Mouse (Mus musculus): ENCODE data around the gene Lingo4. TPM values are rescaled to one million over a fixed set of nuclear protein-coding genes. Genes with fewer than 3 reads are reported as not detected.
A peak's percentile ranks its signal among the peaks of the same experiment; 100 is the strongest.

The Lingo4 gene
- polyA plus RNA-seq, 1 experiment from 2014 or later: not detected

- Histone ChIP-seq H3K4me1 (replicated peaks) (no peaks in the 10 kb centered on the region), H3K27me3 (0 out of 2 replicates have a peak, but pooled peaks cover 5% of the 10 kb centered on the region), H3K36me3 (no peaks in the 10 kb centered on the region), H3K27ac (no peak overlapping the region), H3K9me3 (no peaks in the 10 kb centered on the region), H3K9ac (replicated peaks) (no peak overlapping the region), H3K4me2 (no peak overlapping the region), H3K4me3 (replicated peaks) (no peak overlapping the region)
- WGBS: 87% methylated on average over 10 of the region's 10 CpGs
- ATAC-seq (ENCODE audit: insufficient number of reproducible peaks, insufficient read depth, low FRiP score, low TSS enrichment, low read depth): no peak
These were observed 10.9 kb upstream of the Lingo4 start for GRCm38 (mm10) chr3:94387391-94387790.

- H3K4me1 ChIP-seq (replicated peaks): no peaks in the 10 kb centered on the region
- no peak for ATAC-seq (ENCODE audit: insufficient number of reproducible peaks, insufficient read depth, low FRiP score, low TSS enrichment, low read depth)
- H3K27me3 ChIP-seq: 0 out of 2 replicates have a peak, but pooled peaks cover 5% of the 10 kb centered on the region
- no peaks in the 10 kb centered on the region for H3K36me3 ChIP-seq
- H3K4me2 ChIP-seq: no peak overlapping the region
- H3K27ac ChIP-seq: no peak overlapping the region
- 81% methylated on average over 5 of the region's 5 CpGs for WGBS
- H3K4me3 ChIP-seq (replicated peaks): no peak overlapping the region
- no peak overlapping the region for H3K9ac ChIP-seq (replicated peaks)
- H3K9me3 ChIP-seq: no peaks in the 10 kb centered on the region
These were observed 10.3 kb upstream of the Lingo4 start for GRCm38 (mm10) chr3:94388047-94388446.

GRCm38 (mm10) chr3:94389420-94389819 is 8.9 kb upstream of the Lingo4 start:
- Histone ChIP-seq H3K4me2 (no peak overlapping the region), H3K36me3 (no peaks in the 10 kb centered on the region), H3K4me3 (replicated peaks) (no peak overlapping the region), H3K4me1 (replicated peaks) (no peaks in the 10 kb centered on the region), H3K27me3 (0 out of 2 replicates have a peak, but pooled peaks cover 5% of the 10 kb centered on the region), H3K9ac (replicated peaks) (no peak overlapping the region), H3K9me3 (no peaks in the 10 kb centered on the region), H3K27ac (no peak overlapping the region)
- no peak for ATAC-seq (ENCODE audit: insufficient number of reproducible peaks, insufficient read depth, low FRiP score, low TSS enrichment, low read depth)
- 93% methylated on average over 16 of the region's 16 CpGs for WGBS

- 81% methylated on average over 5 of the region's 5 CpGs for WGBS
- Histone ChIP-seq H3K4me1 (replicated peaks) (no peaks in the 10 kb centered on the region), H3K27ac (no peak overlapping the region), H3K4me2 (no peak overlapping the region), H3K27me3 (0 out of 2 replicates have a peak, but pooled peaks cover 14% of the 10 kb centered on the region), H3K4me3 (replicated peaks) (no peak overlapping the region), H3K9me3 (no peaks in the 10 kb centered on the region), H3K9ac (replicated peaks) (no peak overlapping the region), H3K36me3 (no peaks in the 10 kb centered on the region)
- ATAC-seq (ENCODE audit: insufficient number of reproducible peaks, insufficient read depth, low FRiP score, low TSS enrichment, low read depth): no peak
These were observed 7.3 kb upstream of the Lingo4 start for GRCm38 (mm10) chr3:94391001-94391400.

- Histone ChIP-seq H3K9me3 (no peaks in the 10 kb centered on the region), H3K36me3 (no peaks in the 10 kb centered on the region), H3K4me1 (replicated peaks) (no peaks in the 10 kb centered on the region), H3K9ac (replicated peaks) (no peak overlapping the region), H3K4me3 (replicated peaks) (no peak overlapping the region), H3K4me2 (no peak overlapping the region), H3K27me3 (peaks cover 19% of the 10 kb centered on the region), H3K27ac (no peak overlapping the region)
- ATAC-seq (ENCODE audit: insufficient number of reproducible peaks, insufficient read depth, low FRiP score, low TSS enrichment, low read depth): no peak
- 83% methylated on average over 2 of the region's 2 CpGs for WGBS
These were observed 6.2 kb upstream of the Lingo4 start for GRCm38 (mm10) chr3:94392128-94392527.

GRCm38 (mm10) chr3:94393049-94393448 is 5.3 kb upstream of the Lingo4 start:
- H3K4me1 ChIP-seq (replicated peaks): no peaks in the 10 kb centered on the region
- no peak overlapping the region for H3K4me2 ChIP-seq
- peaks cover 29% of the 10 kb centered on the region for H3K27me3 ChIP-seq
- no peak overlapping the region for H3K4me3 ChIP-seq (replicated peaks)
- H3K9ac ChIP-seq (replicated peaks): no peak overlapping the region
- ATAC-seq (ENCODE audit: insufficient number of reproducible peaks, insufficient read depth, low FRiP score, low TSS enrichment, low read depth): peak; percentile 63; the same call in 1 of the 2 replicates
- H3K9me3 ChIP-seq: no peaks in the 10 kb centered on the region
- H3K27ac ChIP-seq: no peak overlapping the region
- no peaks in the 10 kb centered on the region for H3K36me3 ChIP-seq
- WGBS: 66% methylated on average over 4 of the region's 4 CpGs

GRCm38 (mm10) chr3:94396336-94396735 is 2.0 kb upstream of the Lingo4 start:
- H3K9ac ChIP-seq (replicated peaks): no peak overlapping the region
- no peaks in the 10 kb centered on the region for H3K9me3 ChIP-seq
- H3K36me3 ChIP-seq: no peaks in the 10 kb centered on the region
- H3K4me3 ChIP-seq (replicated peaks): no peak overlapping the region
- H3K4me1 ChIP-seq (replicated peaks): 0 out of 2 replicates have a peak, but pooled peaks cover 2% of the 10 kb centered on the region
- H3K4me2 ChIP-seq: no peak overlapping the region
- WGBS: 72% methylated on average over 1 of the region's 1 CpGs
- H3K27me3 ChIP-seq: peaks cover 61% of the 10 kb centered on the region
- no peak for ATAC-seq (ENCODE audit: insufficient number of reproducible peaks, insufficient read depth, low FRiP score, low TSS enrichment, low read depth)
- H3K27ac ChIP-seq: no peak overlapping the region

GRCm38 (mm10) chr3:94396851-94397250 is 1.5 kb upstream of the Lingo4 start:
- Histone ChIP-seq H3K27me3 (peaks cover 66% of the 10 kb centered on the region), H3K4me3 (replicated peaks) (no peak overlapping the region), H3K36me3 (no peaks in the 10 kb centered on the region), H3K9me3 (no peaks in the 10 kb centered on the region), H3K9ac (replicated peaks) (no peak overlapping the region), H3K4me2 (no peak overlapping the region), H3K27ac (no peak overlapping the region), H3K4me1 (replicated peaks) (0 out of 2 replicates have a peak, but pooled peaks cover 2% of the 10 kb centered on the region)
- WGBS: 80% methylated on average over 4 of the region's 4 CpGs
- no peak for ATAC-seq (ENCODE audit: insufficient number of reproducible peaks, insufficient read depth, low FRiP score, low TSS enrichment, low read depth)

- Histone ChIP-seq H3K4me1 (replicated peaks) (0 out of 2 replicates have a peak, but pooled peaks cover 2% of the 10 kb centered on the region), H3K36me3 (no peaks in the 10 kb centered on the region), H3K27ac (no peak overlapping the region), H3K9ac (replicated peaks) (0 out of 2 replicates have a peak overlapping the region, but pooled peaks have one; percentile 31), H3K4me2 (peak overlapping the region; percentile 51), H3K4me3 (replicated peaks) (peak overlapping the region; percentile 24), H3K9me3 (no peaks in the 10 kb centered on the region), H3K27me3 (peaks cover 87% of the 10 kb centered on the region)
- ATAC-seq (ENCODE audit: insufficient number of reproducible peaks, insufficient read depth, low FRiP score, low TSS enrichment, low read depth): no peak
- 3% methylated on average over 20 of the region's 20 CpGs for WGBS
These were observed 695 bp downstream of the Lingo4 start for GRCm38 (mm10) chr3:94398943-94399481.

GRCm38 (mm10) chr3:94399663-94400310 is 1.5 kb downstream of the Lingo4 start:
- no peak for ATAC-seq (ENCODE audit: insufficient number of reproducible peaks, insufficient read depth, low FRiP score, low TSS enrichment, low read depth)
- H3K4me2 ChIP-seq: no peak overlapping the region
- no peaks in the 10 kb centered on the region for H3K9me3 ChIP-seq
- H3K27me3 ChIP-seq: peaks cover 93% of the 10 kb centered on the region
- H3K4me1 ChIP-seq (replicated peaks): peaks cover 7% of the 10 kb centered on the region; the same call in 1 of the 2 replicates
- H3K4me3 ChIP-seq (replicated peaks): no peak overlapping the region
- H3K36me3 ChIP-seq: no peaks in the 10 kb centered on the region
- H3K9ac ChIP-seq (replicated peaks): no peak overlapping the region
- WGBS: 51% methylated on average over 5 of the region's 5 CpGs
- H3K27ac ChIP-seq: no peak overlapping the region

GRCm38 (mm10) chr3:94402451-94402850 is 4.1 kb downstream of the Lingo4 start:
- no peak overlapping the region for H3K27ac ChIP-seq
- no peak overlapping the region for H3K4me2 ChIP-seq
- 67% methylated on average over 8 of the region's 8 CpGs for WGBS
- peaks cover 13% of the 10 kb centered on the region; the same call in 1 of the 2 replicates for H3K4me1 ChIP-seq (replicated peaks)
- no peak overlapping the region for H3K4me3 ChIP-seq (replicated peaks)
- no peak overlapping the region for H3K9ac ChIP-seq (replicated peaks)
- H3K27me3 ChIP-seq: peaks cover 81% of the 10 kb centered on the region
- no peak for ATAC-seq (ENCODE audit: insufficient number of reproducible peaks, insufficient read depth, low FRiP score, low TSS enrichment, low read depth)
- H3K9me3 ChIP-seq: no peaks in the 10 kb centered on the region
- H3K36me3 ChIP-seq: no peaks in the 10 kb centered on the region
